Mouse (Mus musculus): ENCODE data around the gene Mdga1. TPM values are rescaled to one million over a fixed set of nuclear protein-coding genes. Genes with fewer than 3 reads are reported as not detected.

Mdga1 gene
- polyA plus RNA-seq, 1 experiment from 2014 or later: 1.3 TPM

GRCm38 (mm10) chr17:29880251-29880650 is 89.6 kb downstream of the Mdga1 start:
- H3K27me3 ChIP-seq (ENCODE audit: insufficient read depth, low read length): peaks cover 19% of the 10 kb centered on the region
- 59% methylated on average over 10 of the region's 10 CpGs for WGBS
- no peak overlapping the region for H3K27ac ChIP-seq
- no peaks in the 10 kb centered on the region for H3K9me3 ChIP-seq (replicated peaks; ENCODE audit: low read length)
- DNase-seq (ENCODE audit: low spot score) (no peak), ATAC-seq (replicated peaks; ENCODE audit: low FRiP score, low read depth) (no peak)
- no peak overlapping the region for H3K4me3 ChIP-seq (replicated peaks; ENCODE audit: low read depth, low read length)
- no peaks in the 10 kb centered on the region for H3K4me1 ChIP-seq (replicated peaks; ENCODE audit: insufficient read depth, low read length)
- no peaks in the 10 kb centered on the region for H3K36me3 ChIP-seq (ENCODE audit: insufficient read depth, low read length)
- no peak overlapping the region for H3K9ac ChIP-seq (ENCODE audit: low read depth, low read length)
- no peak for TF ChIP-seq CTCF (IDR thresholded peaks at IDR 0.05; ENCODE audit: low read depth)
- no peak overlapping the region for H3K4me2 ChIP-seq (ENCODE audit: low read length)

- Histone ChIP-seq H3K9ac (ENCODE audit: low read depth, low read length) (no peak overlapping the region), H3K4me3 (replicated peaks; ENCODE audit: low read depth, low read length) (no peak overlapping the region), H3K27ac (no peak overlapping the region), H3K9me3 (replicated peaks; ENCODE audit: low read length) (no peaks in the 10 kb centered on the region), H3K4me2 (ENCODE audit: low read length) (no peak overlapping the region), H3K36me3 (ENCODE audit: insufficient read depth, low read length) (no peaks in the 10 kb centered on the region), H3K4me1 (replicated peaks; ENCODE audit: insufficient read depth, low read length) (no peaks in the 10 kb centered on the region), H3K27me3 (ENCODE audit: insufficient read depth, low read length) (0 out of 2 replicates have a peak, but pooled peaks cover 6% of the 10 kb centered on the region)
- WGBS: 81% methylated on average over 10 of the region's 10 CpGs
- TF ChIP-seq CTCF (IDR thresholded peaks at IDR 0.05; ENCODE audit: low read depth): no peak
- no peak for ATAC-seq (replicated peaks; ENCODE audit: low FRiP score, low read depth)
- DNase-seq (ENCODE audit: low spot score): no peak
Observed at GRCm38 (mm10) chr17:29878990-29879389, 90.9 kb downstream of the Mdga1 start.

GRCm38 (mm10) chr17:29874082-29874679 is 95.7 kb downstream of the Mdga1 start:
- Histone ChIP-seq H3K36me3 (ENCODE audit: insufficient read depth, low read length) (no peaks in the 10 kb centered on the region), H3K9me3 (replicated peaks; ENCODE audit: low read length) (no peaks in the 10 kb centered on the region), H3K9ac (ENCODE audit: low read depth, low read length) (no peak overlapping the region), H3K4me2 (ENCODE audit: low read length) (no peak overlapping the region), H3K27ac (no peak overlapping the region), H3K4me1 (replicated peaks; ENCODE audit: insufficient read depth, low read length) (no peaks in the 10 kb centered on the region), H3K4me3 (replicated peaks; ENCODE audit: low read depth, low read length) (no peak overlapping the region), H3K27me3 (ENCODE audit: insufficient read depth, low read length) (no peaks in the 10 kb centered on the region)
- DNase-seq (ENCODE audit: low spot score) (no peak), ATAC-seq (replicated peaks; ENCODE audit: low FRiP score, low read depth) (no peak)
- no peak for TF ChIP-seq CTCF (IDR thresholded peaks at IDR 0.05; ENCODE audit: low read depth)
- WGBS: 19% methylated on average over 27 of the region's 27 CpGs

GRCm38 (mm10) chr17:29873580-29874015 is 96.3 kb downstream of the Mdga1 start:
- Histone ChIP-seq H3K27ac (no peak overlapping the region), H3K36me3 (ENCODE audit: insufficient read depth, low read length) (no peaks in the 10 kb centered on the region), H3K4me3 (replicated peaks; ENCODE audit: low read depth, low read length) (no peak overlapping the region), H3K9ac (ENCODE audit: low read depth, low read length) (no peak overlapping the region), H3K4me2 (ENCODE audit: low read length) (no peak overlapping the region), H3K4me1 (replicated peaks; ENCODE audit: insufficient read depth, low read length) (no peaks in the 10 kb centered on the region), H3K27me3 (ENCODE audit: insufficient read depth, low read length) (no peaks in the 10 kb centered on the region), H3K9me3 (replicated peaks; ENCODE audit: low read length) (no peaks in the 10 kb centered on the region)
- WGBS: 62% methylated on average over 7 of the region's 7 CpGs
- no peak for DNase-seq (ENCODE audit: low spot score)
- no peak for TF ChIP-seq CTCF (IDR thresholded peaks at IDR 0.05; ENCODE audit: low read depth)
- ATAC-seq (replicated peaks; ENCODE audit: low FRiP score, low read depth): peak; percentile 43; the same call in 1 of the 2 replicates

GRCm38 (mm10) chr17:29870316-29870715 is 99.6 kb downstream of the Mdga1 start:
- peak; percentile 23; the same call in 1 of the 2 replicates for ATAC-seq (replicated peaks; ENCODE audit: low FRiP score, low read depth)
- no peak for TF ChIP-seq CTCF (IDR thresholded peaks at IDR 0.05; ENCODE audit: low read depth)
- no peak for DNase-seq (ENCODE audit: low spot score)

GRCm38 (mm10) chr17:29865914-29866313 is 104.0 kb downstream of the Mdga1 start:
- Histone ChIP-seq H3K4me3 (replicated peaks; ENCODE audit: low read depth, low read length) (no peak overlapping the region), H3K27ac (no peak overlapping the region), H3K4me2 (ENCODE audit: low read length) (no peak overlapping the region), H3K9ac (ENCODE audit: low read depth, low read length) (no peak overlapping the region), H3K36me3 (ENCODE audit: insufficient read depth, low read length) (no peaks in the 10 kb centered on the region), H3K27me3 (ENCODE audit: insufficient read depth, low read length) (no peaks in the 10 kb centered on the region), H3K9me3 (replicated peaks; ENCODE audit: low read length) (no peaks in the 10 kb centered on the region), H3K4me1 (replicated peaks; ENCODE audit: insufficient read depth, low read length) (no peaks in the 10 kb centered on the region)
- 53% methylated on average over 6 of the region's 6 CpGs for WGBS
- no peak for TF ChIP-seq CTCF (IDR thresholded peaks at IDR 0.05; ENCODE audit: low read depth)
- DNase-seq (ENCODE audit: low spot score) (no peak), ATAC-seq (replicated peaks; ENCODE audit: low FRiP score, low read depth) (no peak; the same call in 1 of the 2 replicates)

More at GRCm38 (mm10) chr17:29870316-29870715, 99.6 kb downstream of the Mdga1 start:
- no peak overlapping the region for H3K9ac ChIP-seq (ENCODE audit: low read depth, low read length)
- no peaks in the 10 kb centered on the region for H3K9me3 ChIP-seq (replicated peaks; ENCODE audit: low read length)
- WGBS: 75% methylated on average over 12 of the region's 12 CpGs
- H3K4me2 ChIP-seq (ENCODE audit: low read length): no peak overlapping the region
- no peak overlapping the region for H3K4me3 ChIP-seq (replicated peaks; ENCODE audit: low read depth, low read length)
- no peaks in the 10 kb centered on the region for H3K36me3 ChIP-seq (ENCODE audit: insufficient read depth, low read length)
- H3K27me3 ChIP-seq (ENCODE audit: insufficient read depth, low read length): no peaks in the 10 kb centered on the region
- H3K27ac ChIP-seq: no peak overlapping the region
- H3K4me1 ChIP-seq (replicated peaks; ENCODE audit: insufficient read depth, low read length): no peaks in the 10 kb centered on the region

- H3K36me3 ChIP-seq (ENCODE audit: insufficient read depth, low read length): no peaks in the 10 kb centered on the region
- peak; percentile 24; the same call in 1 of the 2 replicates for TF ChIP-seq CTCF (IDR thresholded peaks at IDR 0.05; ENCODE audit: low read depth)
Observed at GRCm38 (mm10) chr17:29864440-29864839, 105.4 kb downstream of the Mdga1 start.

More at GRCm38 (mm10) chr17:29864440-29864839, 105.4 kb downstream of the Mdga1 start:
- ATAC-seq (replicated peaks; ENCODE audit: low FRiP score, low read depth) (no peak), DNase-seq (ENCODE audit: low spot score) (no peak)
- H3K4me3 ChIP-seq (replicated peaks; ENCODE audit: low read depth, low read length): no peak overlapping the region
- H3K4me2 ChIP-seq (ENCODE audit: low read length): no peak overlapping the region
- H3K4me1 ChIP-seq (replicated peaks; ENCODE audit: insufficient read depth, low read length): no peaks in the 10 kb centered on the region
- H3K9ac ChIP-seq (ENCODE audit: low read depth, low read length): no peak overlapping the region
- H3K27ac ChIP-seq: no peak overlapping the region
- no peaks in the 10 kb centered on the region for H3K27me3 ChIP-seq (ENCODE audit: insufficient read depth, low read length)
- H3K9me3 ChIP-seq (replicated peaks; ENCODE audit: low read length): no peaks in the 10 kb centered on the region
- 66% methylated on average over 7 of the region's 7 CpGs for WGBS

All from kidney, postnatal 0 days (tissue).